Mouse (Mus musculus) megakaryocyte progenitor cell, adult 5-6 weeks (primary cell): Measurements from ENCODE around the gene Naip6. TPM values are rescaled to one million over a fixed set of nuclear protein-coding genes. Genes with fewer than 3 reads are reported as not detected.
A peak's percentile ranks its signal among the peaks of the same experiment; 100 is the strongest.
"Not testable (repeated sequence)": the region's sequence is repeated elsewhere in the genome, so short reads cannot be mapped to it uniquely, and the experiment has no call there.

ENCODE experiments used
- ATAC-seq: replicated peaks from 2 replicates; pipeline ENCODE4 v1.8.0; 2016; ENCODE audit warnings: mild to moderate bottlenecking, moderate TSS enrichment, inconsistent platforms; ENCODE audit not compliant: poor library complexity
- total RNA-seq, 2 experiments: library from RNA; stranded (forward) in 1 of 2; stranded (reverse) in 1 of 2; fragments of 157-497, 149-512 nt in 1 of 2; fragments of 200-1000 nt in 1 of 2; gene quantifications; 2 replicates each; pipeline versions ENCODE4 v1.2.3 to v1.2.4; 2015 to 2017

Naip6 gene
- total RNA-seq (2015) (13.8 TPM in 2 replicates), total RNA-seq (2017) (6.3 and 6.5 TPM in 2 replicates)

DNA sequence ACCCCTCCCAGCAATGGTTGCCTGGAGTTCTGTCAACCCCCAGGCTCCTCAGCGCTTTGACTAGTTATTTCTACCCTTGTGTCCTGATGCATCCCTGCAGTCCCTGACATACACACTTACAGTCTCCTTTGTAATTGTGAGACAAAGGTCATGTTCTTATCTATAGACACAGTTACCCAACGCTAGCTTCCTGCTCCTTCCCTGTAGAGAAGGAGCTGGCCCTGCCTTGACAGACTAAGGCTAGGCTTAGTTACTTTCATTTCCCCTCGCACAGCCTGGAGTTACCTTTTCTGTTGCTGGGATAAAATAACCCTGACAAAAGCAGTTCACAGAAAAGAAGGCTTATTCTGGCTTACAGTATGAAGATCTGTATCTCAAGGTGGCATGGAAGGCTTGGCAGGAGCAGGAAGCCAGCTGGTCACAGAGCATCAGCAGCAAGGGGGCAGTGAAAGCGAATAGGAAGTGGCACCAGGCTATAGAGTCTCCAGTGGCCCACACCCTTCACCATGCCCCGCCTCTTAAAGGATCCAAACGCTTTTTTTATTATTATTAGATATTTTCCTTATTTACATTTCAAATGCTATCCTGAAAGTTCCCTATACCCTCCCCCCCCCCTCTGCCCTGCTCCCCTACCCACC lies at the start of gene Naip6:
Gene Naip6 (minus strand): TSS at position 419 of the 638 bp plus-strand sequence.
- ATAC-seq, result peak; percentile 97

DNA sequence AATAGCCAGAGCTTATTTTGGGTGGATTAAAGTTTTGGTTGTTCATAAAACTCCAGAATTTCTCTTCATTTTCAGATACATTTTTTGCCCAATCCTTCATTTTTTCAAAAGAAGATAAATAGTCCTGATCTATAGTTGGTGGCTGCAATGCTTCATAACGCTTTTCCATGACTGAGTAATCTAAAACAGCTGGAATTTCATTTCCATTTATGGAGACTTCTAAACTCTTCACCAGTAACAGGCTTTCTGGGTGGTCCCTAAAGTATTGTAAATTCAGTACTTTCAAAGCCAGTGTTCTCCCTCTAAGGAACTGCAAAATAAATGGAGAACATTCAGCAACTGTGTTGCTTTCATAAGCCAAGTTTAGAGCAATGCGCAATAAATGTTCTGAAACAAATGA lies 34.8 kb upstream of the Naip6 start:
- not testable (repeated sequence) for ATAC-seq

DNA sequence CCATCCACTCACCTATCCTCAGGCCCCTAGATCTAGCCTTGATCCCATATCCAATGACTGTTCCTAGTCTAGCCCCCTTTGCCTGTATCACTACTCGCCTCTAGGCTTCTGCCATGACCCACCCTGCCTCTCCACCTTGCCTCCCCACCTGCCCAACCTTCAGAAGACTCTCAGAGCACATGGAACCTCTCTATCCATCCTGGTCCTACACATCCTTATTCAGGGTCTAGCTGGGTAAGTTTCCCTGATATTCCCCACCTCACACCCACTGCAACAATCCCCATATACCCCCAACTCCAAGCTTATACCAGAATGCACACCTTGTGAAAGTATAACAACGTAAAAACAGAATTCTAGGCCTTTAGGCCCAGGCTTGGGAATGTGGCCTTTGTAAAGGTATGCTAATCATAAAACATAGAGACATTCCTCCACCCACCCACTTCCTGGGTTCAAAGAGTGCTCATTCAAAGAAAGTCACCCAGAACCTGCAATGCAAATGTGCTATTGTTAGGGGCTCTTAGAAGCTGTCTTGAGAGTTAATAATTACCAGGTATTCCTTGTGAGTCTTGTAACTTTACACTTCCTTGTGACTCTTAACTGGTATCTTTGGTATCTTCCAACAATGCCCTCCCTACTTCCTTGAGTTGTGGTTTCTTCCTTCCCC lies 32.2 kb upstream of the Naip6 start:
- ATAC-seq, result not testable (repeated sequence)

DNA sequence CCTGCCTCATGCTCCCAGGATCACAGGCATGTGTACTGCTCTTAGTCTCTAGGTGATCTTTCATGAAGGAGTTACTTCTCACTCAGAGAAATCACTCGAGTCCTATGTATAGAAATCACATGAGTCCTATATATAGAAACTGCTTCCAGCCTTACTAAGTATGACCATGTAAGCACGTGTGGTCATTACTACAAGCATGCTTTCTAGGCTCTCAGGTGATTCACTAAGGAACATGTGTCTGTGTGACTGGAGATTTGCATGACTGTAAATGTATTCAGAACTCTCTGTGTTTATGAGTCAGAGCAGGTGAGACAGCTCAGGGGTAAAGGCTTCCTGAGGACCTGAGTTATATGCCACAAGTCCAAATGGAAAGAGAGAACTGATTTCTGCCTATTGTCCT lies 24.3 kb upstream of the Naip6 start:
- ATAC-seq, result no peak

DNA sequence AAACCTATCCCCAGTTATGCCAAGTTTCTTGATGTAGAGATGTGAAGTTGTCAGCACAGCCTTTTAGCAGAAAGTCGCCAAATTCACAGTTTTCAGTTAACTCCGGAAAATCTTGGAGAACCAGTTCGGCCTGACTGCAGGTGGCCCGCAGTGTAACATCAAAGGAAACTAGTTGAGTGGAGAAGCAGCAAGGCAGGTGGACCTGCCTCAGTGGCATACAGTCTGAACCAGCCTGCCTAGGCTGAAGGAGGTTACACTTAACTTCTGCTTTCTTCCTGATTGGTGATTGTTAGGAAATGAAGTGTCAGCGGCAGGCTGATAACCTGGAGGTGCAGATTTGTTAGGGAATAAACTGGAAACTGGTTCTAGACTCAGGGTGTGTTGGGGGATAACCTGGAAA lies 14.3 kb upstream of the Naip6 start:
- ATAC-seq, result not testable (repeated sequence)

DNA sequence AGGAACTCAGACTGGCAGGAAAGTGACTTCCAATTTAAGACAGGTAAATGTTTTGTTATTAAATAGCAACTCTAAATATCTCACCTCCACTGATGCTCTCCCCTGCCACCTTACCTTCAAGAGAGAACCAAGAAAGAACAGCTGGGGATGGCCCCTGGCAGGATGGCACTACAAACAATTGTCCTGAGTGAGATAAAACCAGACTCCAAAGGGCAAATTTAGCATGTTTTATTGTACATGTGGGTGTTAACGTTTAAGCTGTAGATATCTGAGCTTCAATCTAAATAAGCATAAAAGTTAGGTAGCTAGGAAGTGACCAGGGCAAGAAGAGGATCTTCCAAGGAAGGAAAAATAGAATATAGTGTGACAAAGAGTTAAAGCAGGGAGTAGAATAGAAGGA lies 11.4 kb upstream of the Naip6 start:
- not testable (repeated sequence) for ATAC-seq

DNA sequence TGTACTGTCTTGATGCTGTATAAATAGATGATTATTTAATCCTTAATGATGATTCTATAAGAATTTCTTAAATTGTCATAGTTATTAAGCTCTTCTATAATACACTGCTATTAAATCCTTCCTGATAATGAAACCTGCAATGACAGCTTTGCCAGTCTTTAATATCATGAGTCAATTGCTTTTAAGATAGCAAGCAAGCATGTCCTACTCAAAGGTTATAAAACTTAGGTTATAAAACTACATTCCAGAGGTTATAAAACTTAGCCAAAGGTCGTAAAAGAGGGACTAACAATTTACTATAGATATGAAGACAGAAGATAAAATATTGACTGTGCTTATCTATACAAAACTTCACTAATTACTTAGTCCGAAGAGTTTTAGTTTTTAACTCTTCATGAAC lies 10.6 kb upstream of the Naip6 start:
- not testable (repeated sequence) for ATAC-seq

DNA sequence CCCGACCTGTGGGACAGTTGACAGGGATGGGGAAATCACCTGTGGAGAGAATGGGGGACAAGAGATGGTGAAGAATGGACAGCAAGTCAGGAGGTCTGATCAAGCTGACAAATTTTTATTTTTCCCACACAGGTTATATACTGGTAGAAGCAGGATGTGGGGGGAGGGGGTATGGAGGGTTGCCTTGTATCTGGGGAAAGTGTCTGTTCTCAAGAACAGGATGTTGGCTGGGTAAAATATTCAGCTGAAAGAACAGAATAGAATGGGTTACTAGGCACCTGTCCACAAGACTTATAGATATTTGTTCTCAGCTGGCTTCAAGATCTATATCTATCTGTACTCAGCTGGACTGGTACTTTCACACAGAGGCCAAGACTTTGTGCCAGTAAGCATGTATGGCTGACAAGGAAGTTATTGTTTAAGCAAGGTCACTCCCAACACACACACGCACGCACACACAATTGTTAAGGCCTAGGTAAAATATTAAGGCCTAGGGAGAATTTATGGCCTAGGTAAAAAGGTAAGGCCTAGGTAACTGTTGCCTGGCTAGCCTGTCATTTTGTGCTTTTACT lies 4.9 kb upstream of the Naip6 start:
- not testable (repeated sequence) for ATAC-seq

DNA sequence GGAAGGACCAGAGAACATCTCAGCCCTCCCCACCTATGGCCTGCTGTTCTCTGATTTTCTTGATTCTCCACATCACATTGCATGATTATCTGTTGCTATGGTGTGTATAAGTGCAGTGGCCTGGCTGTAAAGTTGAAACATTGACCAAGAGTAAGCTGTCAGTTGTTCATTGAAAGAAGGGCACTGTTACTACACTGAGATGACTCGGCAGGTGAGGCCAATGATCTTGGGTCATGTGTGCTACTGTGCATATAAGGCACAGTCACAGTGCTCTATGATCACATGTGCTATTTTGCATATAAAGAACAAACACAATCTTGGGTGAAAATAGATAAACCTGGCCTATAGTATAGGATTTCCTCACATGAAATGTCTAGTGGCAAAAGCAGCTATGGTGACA lies 32.9 kb downstream of the Naip6 start:
- ATAC-seq, result no peak

DNA sequence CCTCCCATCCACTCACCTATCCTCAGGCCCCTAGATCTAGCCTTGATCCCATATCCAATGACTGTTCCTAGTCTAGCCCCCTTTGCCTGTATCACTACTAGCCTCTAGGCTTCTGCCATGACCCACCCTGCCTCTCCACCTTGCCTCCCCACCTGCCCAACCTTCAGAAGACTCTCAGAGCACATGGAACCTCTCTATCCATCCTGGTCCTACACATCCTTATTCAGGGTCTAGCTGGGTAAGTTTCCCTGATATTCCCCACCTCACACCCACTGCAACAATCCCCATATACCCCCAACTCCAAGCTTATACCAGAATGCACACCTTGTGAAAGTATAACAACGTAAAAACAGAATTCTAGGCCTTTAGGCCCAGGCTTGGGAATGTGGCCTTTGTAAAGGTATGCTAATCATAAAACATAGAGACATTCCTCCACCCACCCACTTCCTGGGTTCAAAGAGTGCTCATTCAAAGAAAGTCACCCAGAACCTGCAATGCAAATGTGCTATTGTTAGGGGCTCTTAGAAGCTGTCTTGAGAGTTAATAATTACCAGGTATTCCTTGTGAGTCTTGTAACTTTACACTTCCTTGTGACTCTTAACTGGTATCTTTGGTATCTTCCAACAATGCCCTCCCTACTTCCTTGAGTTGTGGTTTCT lies 45.9 kb downstream of the Naip6 start:
- ATAC-seq, result not testable (repeated sequence)

DNA sequence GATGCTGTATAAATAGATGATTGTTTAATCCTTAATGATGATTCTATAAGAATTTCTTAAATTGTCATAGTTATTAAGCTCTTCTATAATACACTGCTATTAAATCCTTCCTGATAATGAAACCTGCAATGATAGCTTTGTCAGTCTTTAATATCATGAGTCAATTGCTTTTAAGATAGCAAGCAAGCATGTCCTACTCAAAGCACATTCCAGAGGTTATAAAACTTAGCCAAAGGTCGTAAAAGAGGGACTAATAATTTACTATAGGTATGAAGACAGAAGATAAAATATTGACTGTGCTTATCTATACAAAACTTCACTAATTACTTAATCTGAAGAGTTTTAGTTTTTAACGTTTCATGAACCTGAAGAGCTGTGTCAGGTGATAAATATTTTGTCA lies 60.5 kb downstream of the Naip6 start:
- not testable (repeated sequence) for ATAC-seq

DNA sequence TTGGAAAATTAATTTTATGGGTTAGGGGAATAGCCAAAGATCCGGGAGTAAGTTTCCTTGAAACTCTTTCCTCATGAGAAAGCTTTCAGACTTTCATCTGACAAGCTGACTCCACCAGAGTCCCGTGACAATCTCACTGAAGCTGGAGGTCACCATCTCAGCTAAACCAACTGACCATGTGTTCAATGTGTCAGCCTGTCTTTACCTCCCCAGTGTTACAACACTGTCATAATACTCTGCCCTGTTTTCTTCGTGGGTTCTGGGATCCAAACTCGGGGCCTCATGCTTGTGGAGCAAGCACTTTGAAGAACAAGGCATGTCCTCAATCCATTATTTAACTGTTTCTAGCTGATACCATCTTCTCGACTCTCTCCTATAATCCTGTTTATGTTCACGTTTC lies 61.5 kb downstream of the Naip6 start:
- not testable (repeated sequence) for ATAC-seq

DNA sequence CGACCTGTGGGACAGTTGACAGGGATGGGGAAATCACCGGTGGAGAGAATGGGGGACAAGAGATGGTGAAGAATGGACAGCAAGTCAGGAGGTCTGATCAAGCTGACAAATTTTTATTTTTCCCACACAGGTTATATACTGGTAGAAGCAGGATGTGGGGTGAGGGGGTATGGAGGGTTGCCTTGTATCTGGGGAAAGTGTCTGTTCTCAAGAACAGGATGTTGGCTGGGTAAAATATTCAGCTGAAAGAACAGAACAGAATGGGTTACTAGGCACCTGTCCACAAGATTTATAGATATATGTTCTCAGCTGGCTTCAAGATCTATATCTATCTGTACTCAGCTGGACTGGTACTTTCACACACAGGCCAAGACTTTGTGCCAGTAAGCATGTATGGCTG lies 65.6 kb downstream of the Naip6 start:
- not testable (repeated sequence) for ATAC-seq

DNA sequence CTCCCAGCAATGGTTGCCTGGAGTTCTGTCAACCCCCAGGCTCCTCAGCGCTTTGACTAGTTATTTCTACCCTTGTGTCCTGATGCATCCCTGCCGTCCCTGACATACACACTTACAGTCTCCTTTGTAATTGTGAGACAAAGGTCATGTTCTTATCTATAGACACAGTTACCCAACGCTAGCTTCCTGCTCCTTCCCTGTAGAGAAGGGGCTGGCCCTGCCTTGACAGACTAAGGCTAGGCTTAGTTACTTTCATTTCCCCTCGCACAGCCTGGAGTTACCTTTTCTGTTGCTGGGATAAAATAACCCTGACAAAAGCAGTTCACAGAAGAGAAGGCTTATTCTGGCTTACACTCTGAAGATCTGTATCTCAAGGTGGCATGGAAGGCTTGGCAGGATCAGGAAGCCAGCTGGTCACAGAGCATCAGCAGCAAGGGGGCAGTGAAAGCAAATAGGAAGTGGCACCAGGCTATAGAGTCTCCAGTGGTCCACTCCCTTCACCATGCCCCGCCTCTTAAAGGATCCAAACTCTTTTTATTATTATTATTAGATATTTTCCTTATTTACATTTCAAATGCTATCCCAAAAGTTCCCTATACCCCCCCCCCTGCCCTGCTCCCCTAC lies 70.5 kb downstream of the Naip6 start:
- peak; percentile 98 for ATAC-seq

DNA sequence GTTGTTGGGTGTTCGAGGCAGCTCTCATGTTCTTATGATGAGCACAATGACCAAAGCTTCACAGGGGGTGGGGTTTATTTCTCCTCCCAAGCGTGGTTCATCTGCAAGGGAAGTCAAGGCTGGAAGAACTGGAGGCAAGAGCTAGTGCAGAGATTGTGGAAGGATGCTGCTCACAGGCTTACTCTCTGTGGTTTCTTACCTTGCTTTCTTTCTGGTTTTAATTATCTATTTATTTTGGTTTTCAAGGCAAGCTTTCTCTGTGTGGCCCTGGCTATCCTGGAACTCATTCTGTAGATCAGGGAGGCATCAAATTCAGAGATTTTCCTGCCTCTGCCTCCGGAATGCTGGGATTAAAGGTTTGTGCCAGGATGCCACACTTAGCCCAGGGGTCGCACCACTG lies 71.3 kb downstream of the Naip6 start, which contains the start of gene Naip5:
Gene Naip5 (minus strand): TSS at position 101 of the 400 bp plus-strand sequence.
- ATAC-seq, result not testable (repeated sequence)

DNA sequence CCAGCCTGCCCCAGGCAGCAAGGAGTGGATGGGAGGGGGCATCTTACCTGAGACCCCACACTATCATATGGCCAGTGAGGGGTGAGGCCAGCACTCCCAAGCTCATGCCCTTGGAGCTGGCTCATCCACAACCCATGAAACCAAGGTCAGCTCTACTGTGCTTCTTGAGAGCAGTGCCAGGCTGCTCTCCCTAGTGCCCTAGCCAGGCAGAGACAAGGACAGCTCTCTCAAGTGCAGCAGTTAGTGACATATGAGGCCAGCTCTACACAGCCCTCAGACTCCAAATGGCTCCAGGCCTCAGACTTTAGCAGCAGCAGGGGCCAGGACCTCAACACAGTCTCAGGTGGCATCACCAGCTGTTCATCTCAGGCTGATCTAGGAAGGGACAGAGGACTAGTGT lies 73.8 kb downstream of the Naip6 start:
- ATAC-seq, result no peak

Other genes with a start within 250 kb of the Naip6 start
- gene Bdp1, start 213.6 kb downstream of the Naip6 start, total RNA-seq (2015), result 37.1 and 51.2 TPM in 2 replicates
- gene Bdp1, start 213.6 kb downstream of the Naip6 start, total RNA-seq (2017), result 61.1 and 76.9 TPM in 2 replicates
- 47.5 and 53.5 TPM in 2 replicates for gene Serf1, start 209.7 kb downstream of the Naip6 start, total RNA-seq (2015)
- gene Serf1, start 209.7 kb downstream of the Naip6 start, total RNA-seq (2017), result 36.8 and 58.3 TPM in 2 replicates
- gene Smn1, start 192.8 kb downstream of the Naip6 start, total RNA-seq (2015), result 91.6 and 107 TPM in 2 replicates
- 67.9 and 72.2 TPM in 2 replicates for gene Smn1, start 192.8 kb downstream of the Naip6 start, total RNA-seq (2017)
- gene Naip2, start 115.6 kb downstream of the Naip6 start, total RNA-seq (2015), result 26.1 and 27.7 TPM in 2 replicates
- 33.6 and 41.1 TPM in 2 replicates for gene Naip2, start 115.6 kb downstream of the Naip6 start, total RNA-seq (2017)
- gene Naip5, start 71.4 kb downstream of the Naip6 start, total RNA-seq (2015), result 11.3 and 13.4 TPM in 2 replicates
- 13.1 and 14.0 TPM in 2 replicates for gene Naip5, start 71.4 kb downstream of the Naip6 start, total RNA-seq (2017)
- gene Naip1, start 135.2 kb upstream of the Naip6 start, total RNA-seq (2015), result 0.05 TPM in 1 of 2 replicates, not detected in the other
- not detected in 2 replicates for gene Naip1, start 135.2 kb upstream of the Naip6 start, total RNA-seq (2017)
- gene Gtf2h2, start 174.9 kb upstream of the Naip6 start, total RNA-seq (2015), result 62.5 and 69.7 TPM in 2 replicates
- 57.3 and 66.1 TPM in 2 replicates for gene Gtf2h2, start 174.9 kb upstream of the Naip6 start, total RNA-seq (2017)
- 0.30 TPM in 1 of 2 replicates, not detected in the other for gene Ocln, start 235.0 kb upstream of the Naip6 start, total RNA-seq (2015)
- not detected in 2 replicates for gene Ocln, start 235.0 kb upstream of the Naip6 start, total RNA-seq (2017)